Mouse (Mus musculus) forebrain, embryonic 13.5 days (tissue): ENCODE measurements around the gene Xrcc6. TPM values are rescaled to one million over a fixed set of nuclear protein-coding genes. Genes with fewer than 3 reads are reported as not detected.

ENCODE experiments used
- ATAC-seq: fragments of 200-750 bp; cut with Nextera tagmentation; 2 replicates; pipeline ENCODE4 v1.8.0; 2017
- H3K27ac ChIP-seq: fragments of 300-500 bp; sonication (generic); 2 replicates; pipeline ENCODE4 v1.5.1; 2015; ENCODE audit warnings: inconsistent platforms, mild to moderate bottlenecking, moderate library complexity
- H3K27me3 ChIP-seq: fragments of 300-500 bp; sonication (generic); 2 replicates; pipeline ENCODE4 v1.6.1; 2015; ENCODE audit warnings: mild to moderate bottlenecking, inconsistent platforms
- H3K36me3 ChIP-seq: fragments of 300-500 bp; sonication (generic); 2 replicates; pipeline ENCODE4 v1.6.1; 2015; ENCODE audit warnings: mild to moderate bottlenecking, inconsistent platforms; ENCODE audit not compliant: poor library complexity, severe bottlenecking
- H3K4me1 ChIP-seq: fragments of 300-500 bp; sonication (generic); 2 replicates; pipeline ENCODE4 v1.6.1; 2015; ENCODE audit warnings: inconsistent platforms
- H3K4me2 ChIP-seq: fragments of 300-500 bp; sonication (generic); 2 replicates; pipeline ENCODE4 v1.6.1; 2015; ENCODE audit warnings: inconsistent platforms, mild to moderate bottlenecking, moderate library complexity
- H3K4me3 ChIP-seq: fragments of 300-500 bp; sonication (generic); 2 replicates; pipeline ENCODE4 v1.5.1; 2015; ENCODE audit warnings: mild to moderate bottlenecking, inconsistent platforms
- H3K9ac ChIP-seq: fragments of 300-500 bp; sonication (generic); 2 replicates; pipeline ENCODE4 v1.6.1; 2015; ENCODE audit warnings: mild to moderate bottlenecking, inconsistent platforms
- H3K9me3 ChIP-seq: fragments of 300-500 bp; sonication (generic); replicated peaks from 2 replicates; pipeline ENCODE4 v1.6.1; 2016; ENCODE audit warnings: inconsistent platforms
- WGBS: fragments of 180-500 bp; shearing (Covaris S2); methylation state at CpG from one replicate; pipeline ENCODE4 v1.1.7; 2015; 5-methylcytosine and 5-hydroxymethylcytosine counted together
- polyA plus RNA-seq: library from polyadenylated mRNA; unstranded; fragments of >200 nt; fragmentation: Nextera tagmentation; extraction: Ambion mirVana; gene quantifications from 2 replicates; pipeline ENCODE4 v1.2.1, GENCODE M21; 2015

Gene Xrcc6
- polyA plus RNA-seq = 59.9 and 65.3 TPM in 2 replicates

GRCm38 (mm10) chr15:81987646-81988045 lies at the start of gene Xrcc6:
Gene Xrcc6 (plus strand): TSS chr15:81987835.
- Histone ChIP-seq H3K4me3 (no peak within 1 kb of the TSS), H3K27ac (no peak within 1 kb of the TSS), H3K27me3 (no peaks in the 10 kb centered on the region), H3K9me3 (no peaks in the 10 kb centered on the region), H3K4me2 (no peak within 1 kb of the TSS), H3K36me3 (peaks cover 8% of the 10 kb centered on the region), H3K9ac (no peak within 1 kb of the TSS), H3K4me1 (peaks cover 23% of the 10 kb centered on the region)
- ATAC-seq = no peak
- 78% methylated on average over 3 of the region's 3 CpGs for WGBS

- 22% methylated on average over 2 of the region's 2 CpGs for WGBS
- peak overlapping the region; percentile 83 for H3K27ac ChIP-seq
- H3K9ac ChIP-seq = peak overlapping the region; percentile 79
- no peaks in the 10 kb centered on the region for H3K27me3 ChIP-seq
- 0 out of 2 replicates have a peak, but pooled peaks cover 3% of the 10 kb centered on the region for H3K36me3 ChIP-seq
- H3K9me3 ChIP-seq = no peaks in the 10 kb centered on the region
- H3K4me3 ChIP-seq = peak overlapping the region; percentile 51
- H3K4me2 ChIP-seq = peak overlapping the region; percentile 67
- peak; percentile 17 for ATAC-seq
- peaks cover 32% of the 10 kb centered on the region for H3K4me1 ChIP-seq
Observed at GRCm38 (mm10) chr15:81938246-81938645, 49.4 kb upstream of the Xrcc6 start.

- no peak for ATAC-seq
- no peak overlapping the region for H3K27ac ChIP-seq
- H3K9ac ChIP-seq = no peak overlapping the region
- no peak overlapping the region for H3K4me2 ChIP-seq
- 90% methylated on average over 10 of the region's 10 CpGs for WGBS
- H3K4me1 ChIP-seq = peaks cover 36% of the 10 kb centered on the region
- H3K4me3 ChIP-seq = no peak overlapping the region
- no peaks in the 10 kb centered on the region for H3K9me3 ChIP-seq
- no peaks in the 10 kb centered on the region for H3K27me3 ChIP-seq
- H3K36me3 ChIP-seq = 0 out of 2 replicates have a peak, but pooled peaks cover 3% of the 10 kb centered on the region
Observed at GRCm38 (mm10) chr15:81939157-81939715, 48.4 kb upstream of the Xrcc6 start.

GRCm38 (mm10) chr15:81939774-81940173 lies 47.9 kb upstream of the Xrcc6 start:
- H3K4me1 ChIP-seq = peaks cover 36% of the 10 kb centered on the region
- H3K27me3 ChIP-seq = no peaks in the 10 kb centered on the region
- no peak overlapping the region for H3K27ac ChIP-seq
- 0 out of 2 replicates have a peak, but pooled peaks cover 3% of the 10 kb centered on the region for H3K36me3 ChIP-seq
- ATAC-seq = no peak
- WGBS = 90% methylated on average over 4 of the region's 4 CpGs
- H3K9ac ChIP-seq = no peak overlapping the region
- no peak overlapping the region for H3K4me3 ChIP-seq
- no peaks in the 10 kb centered on the region for H3K9me3 ChIP-seq
- H3K4me2 ChIP-seq = no peak overlapping the region

GRCm38 (mm10) chr15:81940219-81940618 lies 47.4 kb upstream of the Xrcc6 start:
- ATAC-seq = no peak
- H3K36me3 ChIP-seq = 0 out of 2 replicates have a peak, but pooled peaks cover 3% of the 10 kb centered on the region
- H3K27ac ChIP-seq = no peak overlapping the region
- H3K9me3 ChIP-seq = no peaks in the 10 kb centered on the region
- 97% methylated on average over 5 of the region's 5 CpGs for WGBS
- H3K4me3 ChIP-seq = no peak overlapping the region
- H3K27me3 ChIP-seq = no peaks in the 10 kb centered on the region
- peaks cover 36% of the 10 kb centered on the region for H3K4me1 ChIP-seq
- H3K9ac ChIP-seq = no peak overlapping the region
- H3K4me2 ChIP-seq = no peak overlapping the region

- Histone ChIP-seq H3K4me3 (no peak overlapping the region), H3K27me3 (no peaks in the 10 kb centered on the region), H3K4me1 (peaks cover 36% of the 10 kb centered on the region), H3K27ac (no peak overlapping the region), H3K36me3 (0 out of 2 replicates have a peak, but pooled peaks cover 3% of the 10 kb centered on the region), H3K9me3 (no peaks in the 10 kb centered on the region), H3K9ac (no peak overlapping the region), H3K4me2 (no peak overlapping the region)
- no peak for ATAC-seq
- WGBS = 98% methylated on average over 2 of the region's 2 CpGs
Observed at GRCm38 (mm10) chr15:81941010-81941409, 46.6 kb upstream of the Xrcc6 start.

GRCm38 (mm10) chr15:81943176-81943749 lies 44.4 kb upstream of the Xrcc6 start:
- WGBS = 7% methylated on average over 9 of the region's 9 CpGs
- H3K4me1 ChIP-seq = peaks cover 14% of the 10 kb centered on the region
- 0 out of 2 replicates have a peak overlapping the region, but pooled peaks have one; percentile 10 for H3K9ac ChIP-seq

GRCm38 (mm10) chr15:81949076-81949475 lies 38.6 kb upstream of the Xrcc6 start:
- 86% methylated on average over 10 of the region's 10 CpGs for WGBS
- H3K4me2 ChIP-seq = no peak overlapping the region
- no peak overlapping the region for H3K27ac ChIP-seq
- no peaks in the 10 kb centered on the region for H3K4me1 ChIP-seq
- peaks cover 67% of the 10 kb centered on the region for H3K36me3 ChIP-seq
- no peak overlapping the region for H3K9ac ChIP-seq
- H3K9me3 ChIP-seq = no peaks in the 10 kb centered on the region
- ATAC-seq = no peak
- H3K4me3 ChIP-seq = no peak overlapping the region
- H3K27me3 ChIP-seq = no peaks in the 10 kb centered on the region

More at GRCm38 (mm10) chr15:81943176-81943749, 44.4 kb upstream of the Xrcc6 start:
- Histone ChIP-seq H3K4me3 (no peak overlapping the region), H3K27me3 (no peaks in the 10 kb centered on the region), H3K9me3 (no peaks in the 10 kb centered on the region), H3K36me3 (peaks cover 21% of the 10 kb centered on the region), H3K4me2 (no peak overlapping the region), H3K27ac (no peak overlapping the region)
- no peak for ATAC-seq

- no peaks in the 10 kb centered on the region for H3K9me3 ChIP-seq
- no peak overlapping the region for H3K4me2 ChIP-seq
- no peaks in the 10 kb centered on the region for H3K4me1 ChIP-seq
- no peak overlapping the region for H3K9ac ChIP-seq
- no peak overlapping the region for H3K4me3 ChIP-seq
- no peak overlapping the region for H3K27ac ChIP-seq
- 69% methylated on average over 11 of the region's 11 CpGs for WGBS
- peaks cover 72% of the 10 kb centered on the region for H3K36me3 ChIP-seq
- no peaks in the 10 kb centered on the region for H3K27me3 ChIP-seq
- ATAC-seq = no peak
Observed at GRCm38 (mm10) chr15:81949476-81950131, 38.0 kb upstream of the Xrcc6 start.

- 92% methylated on average over 5 of the region's 5 CpGs for WGBS
- H3K9ac ChIP-seq = no peak overlapping the region
- no peak overlapping the region for H3K4me2 ChIP-seq
- H3K4me3 ChIP-seq = no peak overlapping the region
- H3K36me3 ChIP-seq = peaks cover 83% of the 10 kb centered on the region
- ATAC-seq = no peak
- no peak overlapping the region for H3K27ac ChIP-seq
- H3K9me3 ChIP-seq = no peaks in the 10 kb centered on the region
- no peaks in the 10 kb centered on the region for H3K27me3 ChIP-seq
- H3K4me1 ChIP-seq = no peaks in the 10 kb centered on the region
Observed at GRCm38 (mm10) chr15:81950716-81951115, 36.9 kb upstream of the Xrcc6 start.

- H3K9ac ChIP-seq = no peak overlapping the region
- H3K4me1 ChIP-seq = no peaks in the 10 kb centered on the region
- 93% methylated on average over 9 of the region's 9 CpGs for WGBS
- ATAC-seq = no peak
- no peak overlapping the region for H3K27ac ChIP-seq
- no peak overlapping the region for H3K4me3 ChIP-seq
- H3K9me3 ChIP-seq = no peaks in the 10 kb centered on the region
- H3K36me3 ChIP-seq = peaks cover 87% of the 10 kb centered on the region
- H3K4me2 ChIP-seq = no peak overlapping the region
- H3K27me3 ChIP-seq = no peaks in the 10 kb centered on the region
Observed at GRCm38 (mm10) chr15:81951159-81951558, 36.5 kb upstream of the Xrcc6 start.

GRCm38 (mm10) chr15:81952310-81952709 lies 35.3 kb upstream of the Xrcc6 start:
- Histone ChIP-seq H3K9ac (no peak overlapping the region), H3K27ac (no peak overlapping the region), H3K36me3 (peaks cover 78% of the 10 kb centered on the region), H3K4me2 (no peak overlapping the region), H3K4me1 (no peaks in the 10 kb centered on the region), H3K4me3 (no peak overlapping the region), H3K27me3 (no peaks in the 10 kb centered on the region), H3K9me3 (no peaks in the 10 kb centered on the region)
- ATAC-seq = no peak
- 79% methylated on average over 4 of the region's 4 CpGs for WGBS
